Comparison of ENCODE assay signal across 11 mouse cellular contexts in the genomic region with DNA sequence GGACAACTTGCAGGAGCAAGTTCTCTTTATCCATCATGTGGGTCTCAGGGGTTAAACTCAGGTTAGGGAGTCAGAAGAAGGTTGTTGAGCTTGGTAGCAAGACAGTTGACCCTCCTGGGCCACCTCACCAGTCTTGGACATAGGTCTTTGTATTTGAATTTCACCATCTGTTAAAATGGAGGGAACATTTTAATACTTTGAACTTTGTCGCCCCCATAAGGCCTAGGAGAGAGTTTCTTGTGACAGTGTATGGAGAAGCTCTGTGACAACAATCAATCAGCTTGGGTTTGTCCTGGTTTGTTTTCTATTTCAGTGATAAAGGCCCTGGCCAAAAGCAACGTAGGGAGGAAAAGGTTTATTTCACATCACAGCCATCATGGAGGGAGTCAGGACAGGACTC. TPM values are rescaled to one million over a fixed set of nuclear protein-coding genes. Genes with fewer than 3 reads are reported as not detected.
DNase-seq lines count a peak whose midpoint lies in the region; ATAC-seq and TF ChIP-seq lines count a peak whose summit lies in the region.
"Had no signal": no experiment of that assay in that cellular context is flagged by ENCODE, and none has a peak within 500 bp of the region (broad histone marks: within the 10 kb centered on the region; RNA-seq: fewer than 3 reads in every experiment).

No protein-coding gene starts in this region.

- no peaks in the 10 kb centered on the region for H3K36me3 ChIP-seq in neural tube, embryonic 15.5 days
- H3K36me3 ChIP-seq: limb, embryonic 12.5 days had no signal

- H3K4me1 ChIP-seq in neural tube, embryonic 15.5 days = peaks cover 15% of the 10 kb centered on the region

- peak; percentile 64 for TF ChIP-seq CTCF in gastrocnemius, adult 2 months (IDR thresholded peaks at IDR 0.05)

- H3K4me2 ChIP-seq in neural tube, embryonic 15.5 days = no peak overlapping the region
- H3K4me2 ChIP-seq: limb, embryonic 12.5 days had no signal

- no peak overlapping the region for H3K9ac ChIP-seq in neural tube, embryonic 15.5 days (replicated peaks)
- H3K9ac ChIP-seq: limb, embryonic 12.5 days had no signal

- WGBS in neural tube, embryonic 15.5 days = 30% methylated on average over 2 of the region's 2 CpGs

- ATAC-seq in neural tube, embryonic 15.5 days (ENCODE audit: low FRiP score) = no peak

- intact Hi-C loops in gastrocnemius, adult 2 months (cut with DNase I) = loop anchor here (2.0 kb wide), 1 partner anchor 105 kb away; no protein-coding TSS in a partner anchor

- DNase-seq in gastrocnemius, adult 2 months = no peak
- DNase-seq in gastrocnemius, postnatal 25 days = no peak
- peak; percentile 41 to 63 for DNase-seq in spleen, postnatal 36 days (ENCODE audit: low spot score in 2 of 2)
- DNase-seq in spleen, adult 12 weeks (ENCODE audit: low spot score) = no peak
- peak; percentile 48 for DNase-seq in embryo, embryonic 11 days
- DNase-seq in retina, postnatal 1 day = peak; percentile 73
- DNase-seq in layer of hippocampus, adult 9-11 months = no peak

- no peaks in the 10 kb centered on the region for H3K9me3 ChIP-seq in neural tube, embryonic 15.5 days (replicated peaks)
- H3K9me3 ChIP-seq: limb, embryonic 12.5 days had no signal

- H3K4me3 ChIP-seq in gastrocnemius, adult 2 months = no peak overlapping the region
- H3K4me3 ChIP-seq in neural tube, embryonic 15.5 days (replicated peaks) = no peak overlapping the region
- H3K4me3 ChIP-seq: limb, embryonic 12.5 days had no signal

- no peak overlapping the region for H3K27ac ChIP-seq in gastrocnemius, adult 2 months
- H3K27ac ChIP-seq in neural tube, embryonic 15.5 days (replicated peaks) = no peak overlapping the region
- H3K27ac ChIP-seq: limb, embryonic 12.5 days had no signal

- H3K27me3 ChIP-seq in neural tube, embryonic 15.5 days (replicated peaks) = no peaks in the 10 kb centered on the region

RNA-seq across cellular contexts. Expression of gene Zfp580, which starts 4.0 kb away (rescaled TPM):
- 1 to 10 TPM; 3.0 to 4.1 TPM for total RNA-seq in gastrocnemius, adult 2 months (2021)
- 1 to 10 TPM; 2.9 to 3.2 TPM for total RNA-seq in gastrocnemius, postnatal 25 days (2021)
- 90.7 and 101 TPM in 2 replicates for polyA plus RNA-seq in neural tube, embryonic 15.5 days (2015; fragmentation: Nextera tagmentation; extraction: Ambion mirVana)

RNA-seq across cellular contexts. Expression of gene Zfp784, which starts 9.1 kb away (rescaled TPM):
- 1 to 10 TPM; 2.8 to 3.9 TPM for total RNA-seq in gastrocnemius, adult 2 months (2021)
- 1 to 10 TPM; 2.6 to 3.4 TPM for total RNA-seq in gastrocnemius, postnatal 25 days (2021)
- 7.7 and 9.0 TPM in 2 replicates for polyA plus RNA-seq in neural tube, embryonic 15.5 days (2015; fragmentation: Nextera tagmentation; extraction: Ambion mirVana)

RNA-seq across cellular contexts. Expression of gene 4632433K11Rik, which starts 13.4 kb away (rescaled TPM):
- not detected for total RNA-seq in gastrocnemius, adult 2 months (2021)
- total RNA-seq in gastrocnemius, postnatal 25 days (2021) = not detected
- polyA plus RNA-seq in neural tube, embryonic 15.5 days (2015; fragmentation: Nextera tagmentation; extraction: Ambion mirVana) = not detected in 2 replicates
- total RNA-seq: gastrocnemius, postnatal 4 days had no signal
- polyA plus RNA-seq: limb, embryonic 12.5 days; neural tube, embryonic 14.5 days had no signal

RNA-seq across cellular contexts. Expression of gene U2af2, which starts 14.6 kb away (rescaled TPM):
- 10 to 100 TPM; 50.0 to 51.0 TPM for total RNA-seq in gastrocnemius, adult 2 months (2021)
- total RNA-seq in gastrocnemius, postnatal 25 days (2021) = 10 to 100 TPM; 43.1 to 45.2 TPM
- 94.2 and 105 TPM in 2 replicates for polyA plus RNA-seq in neural tube, embryonic 15.5 days (2015; fragmentation: Nextera tagmentation; extraction: Ambion mirVana)

RNA-seq across cellular contexts. Expression of gene Ccdc106, which starts 27.0 kb away (rescaled TPM):
- total RNA-seq in gastrocnemius, adult 2 months (2021) = not detected
- not detected for total RNA-seq in gastrocnemius, postnatal 25 days (2021)
- polyA plus RNA-seq in neural tube, embryonic 15.5 days (2015; fragmentation: Nextera tagmentation; extraction: Ambion mirVana) = 60.0 and 75.7 TPM in 2 replicates

Comparison
In these comparisons a context has a peak if more than half of its experiments do, and no peak if none do; other contexts are left out.
1. DNase-seq: peak in spleen, postnatal 36 days (2 of 2), embryo, embryonic 11 days (single experiment) and retina, postnatal 1 day (single experiment); none in gastrocnemius, adult 2 months (single experiment), gastrocnemius, postnatal 25 days (single experiment), spleen, adult 12 weeks (single experiment) and layer of hippocampus, adult 9-11 months (single experiment).